Mouse (Mus musculus) embryonic fibroblast, embryonic 13.5 days (primary cell): ENCODE measurements at regions not wholly inside any gene's neighbourhood (a gene's known extent, or its start where the extent isn't known, plus 50 kb on each side); places are given as distances from the start of the nearest gene placed in this dataset.

Experiments
- CTCF ChIP-seq: IDR thresholded peaks from 2 replicates; pipeline ENCODE4 v1.5.1; 2011; ENCODE audit warnings: mild to moderate bottlenecking, control low read depth, low read length, moderate library complexity, borderline replicate concordance; ENCODE audit not compliant: insufficient read depth
- POLR2A ChIP-seq: IDR thresholded peaks from 2 replicates; pipeline ENCODE4 v1.6.1; 2011; ENCODE audit warnings: low read depth, mild to moderate bottlenecking, control low read depth, low read length, moderate library complexity

DNA sequence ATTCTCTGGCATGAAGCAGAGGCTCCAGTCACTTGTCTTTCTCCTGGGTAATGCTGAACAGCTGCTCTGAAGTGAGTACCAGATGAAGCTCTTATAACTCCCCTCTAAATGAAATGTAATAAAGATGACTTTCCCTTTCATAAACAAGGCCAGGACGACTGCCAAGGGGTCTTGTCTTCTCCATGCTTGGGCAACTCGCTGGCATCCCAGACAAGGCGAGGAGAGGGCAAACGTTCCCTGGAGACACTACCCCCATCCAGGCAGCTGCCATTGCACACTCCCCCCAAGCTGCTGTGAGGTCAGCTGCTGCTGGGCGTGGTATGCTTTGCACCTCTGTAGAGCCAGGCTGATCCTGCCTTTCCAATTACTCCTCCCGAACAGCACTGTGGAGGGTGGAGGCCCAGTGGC lies 63.1 kb upstream of the Cxcl12 start:
- no peak for TF ChIP-seq POLR2A
- TF ChIP-seq CTCF, result no peak
